Mouse (Mus musculus): ENCODE measurements at regions not wholly inside any gene's neighbourhood (a gene's known extent, or its start where the extent isn't known, plus 50 kb on each side); places are given as distances from the start of the nearest gene placed in this dataset.
A peak's percentile ranks its signal among the peaks of the same experiment; 100 is the strongest.

DNA sequence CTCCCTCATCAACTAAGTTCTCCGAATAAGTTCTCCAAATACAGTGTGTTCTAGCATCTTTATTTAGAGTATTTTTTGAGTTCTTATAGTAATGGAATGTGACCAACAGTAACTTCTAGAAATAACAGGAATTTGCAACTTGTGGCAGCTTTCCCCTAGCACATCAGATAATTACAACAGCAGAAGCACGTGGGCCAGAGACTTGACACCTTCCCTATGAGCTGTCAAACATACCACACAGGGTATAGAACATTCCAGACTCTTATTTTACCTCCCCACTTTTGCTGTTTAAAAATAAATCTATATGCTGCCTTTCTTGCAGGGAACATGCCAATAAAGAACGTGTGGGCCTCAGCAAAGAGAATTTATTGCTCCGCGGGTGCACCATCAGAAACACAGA is 77.4 kb upstream of the Commd8 start:
- intact Hi-C loops (cut with DNase I), result no loop called here

GRCm38 (mm10) chr5:72244134-72244533 is 76.1 kb upstream of the Commd8 start:
- DNase-seq, result peak; percentile 67 to 68
- intact Hi-C loops (cut with DNase I), result no loop called here

More for the DNA sequence above, 77.4 kb upstream of the Commd8 start:
- DNase-seq, result no peak

- DNase-seq, result no peak
- intact Hi-C loops (cut with DNase I), result no loop called here
Measured at GRCm38 (mm10) chr5:72242981-72243380, 75.0 kb upstream of the Commd8 start.

DNA sequence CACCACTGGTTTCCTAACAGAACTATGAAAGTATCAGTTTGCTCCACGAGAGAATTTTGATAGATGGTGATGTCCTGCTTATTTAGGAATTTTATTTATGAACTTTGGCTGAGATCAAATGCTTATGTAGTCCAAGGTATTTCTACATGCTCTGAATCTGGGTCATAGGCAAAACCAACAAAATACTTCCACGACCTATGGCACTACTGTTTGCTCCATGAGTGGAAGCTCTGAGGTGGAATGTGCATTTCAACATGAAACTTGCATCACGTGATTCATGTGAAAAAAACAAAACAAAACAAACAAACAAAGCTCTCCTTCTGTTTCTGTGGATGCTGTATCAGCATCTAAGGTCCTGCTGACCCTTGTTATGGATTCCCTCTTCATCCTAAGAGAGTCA is 73.5 kb upstream of the Commd8 start:
- DNase-seq, result no peak
- intact Hi-C loops (cut with DNase I), result no loop called here

DNA sequence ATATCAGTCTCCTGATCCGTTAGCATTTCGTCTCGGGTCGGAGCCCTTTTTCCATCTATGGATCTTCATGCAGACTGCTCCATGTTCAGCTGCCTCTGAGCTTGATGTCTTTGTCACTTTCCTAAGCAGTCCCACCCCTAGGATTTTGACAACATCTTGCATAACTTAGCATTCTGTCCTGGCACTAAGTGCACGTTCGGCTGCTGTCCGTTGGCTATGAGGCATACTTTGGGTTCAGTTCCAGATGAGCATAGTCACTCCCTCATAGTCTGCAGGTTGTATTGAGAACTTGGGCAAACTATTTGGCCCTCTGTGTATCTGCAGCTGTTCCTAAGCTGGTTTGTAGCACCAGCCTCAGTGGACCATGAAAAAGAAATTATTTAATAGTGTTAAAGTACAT is 72.3 kb upstream of the Commd8 start:
- no peak for DNase-seq
- intact Hi-C loops (cut with DNase I), result no loop called here

GRCm38 (mm10) chr5:72227002-72227401 is 59.0 kb upstream of the Commd8 start:
- intact Hi-C loops (cut with DNase I), result no loop called here

DNA sequence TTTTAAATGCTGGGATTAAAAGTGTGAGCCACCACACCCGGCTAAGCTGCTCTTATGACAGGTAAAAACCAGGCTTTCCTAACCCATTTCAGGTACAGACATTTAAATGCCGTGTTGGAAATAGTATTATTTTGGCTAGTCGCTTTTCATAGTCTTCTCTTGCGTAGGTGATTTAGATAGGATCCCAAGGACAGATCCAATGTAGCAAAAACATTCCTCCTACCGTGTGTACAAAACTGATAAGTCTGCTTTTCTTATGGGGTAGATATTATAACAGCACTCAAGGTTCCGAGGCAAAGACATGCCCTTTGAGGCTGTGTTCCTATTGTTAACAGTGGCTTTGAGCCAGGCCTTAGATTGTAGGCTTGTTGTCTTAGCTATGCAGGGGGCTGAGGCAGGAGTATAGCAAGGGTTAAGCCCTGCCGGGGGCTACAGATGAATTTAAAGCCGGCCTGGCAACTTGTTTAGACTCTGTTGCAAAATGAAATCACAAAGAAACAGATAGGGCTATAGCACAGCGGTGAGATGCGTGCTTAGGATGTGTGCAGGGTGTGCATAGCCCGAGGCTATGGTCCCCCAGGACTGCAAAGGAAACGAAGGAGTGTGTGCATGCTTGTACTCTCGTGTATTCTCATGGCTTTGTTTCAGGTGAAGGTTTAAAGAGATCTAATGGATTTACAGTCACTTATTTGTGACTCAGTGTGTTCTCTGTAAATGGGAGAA is 57.7 kb upstream of the Commd8 start:
- DNase-seq, result no peak
- intact Hi-C loops (cut with DNase I), result no loop called here

More at GRCm38 (mm10) chr5:72227002-72227401, 59.0 kb upstream of the Commd8 start:
- no peak for DNase-seq

DNA sequence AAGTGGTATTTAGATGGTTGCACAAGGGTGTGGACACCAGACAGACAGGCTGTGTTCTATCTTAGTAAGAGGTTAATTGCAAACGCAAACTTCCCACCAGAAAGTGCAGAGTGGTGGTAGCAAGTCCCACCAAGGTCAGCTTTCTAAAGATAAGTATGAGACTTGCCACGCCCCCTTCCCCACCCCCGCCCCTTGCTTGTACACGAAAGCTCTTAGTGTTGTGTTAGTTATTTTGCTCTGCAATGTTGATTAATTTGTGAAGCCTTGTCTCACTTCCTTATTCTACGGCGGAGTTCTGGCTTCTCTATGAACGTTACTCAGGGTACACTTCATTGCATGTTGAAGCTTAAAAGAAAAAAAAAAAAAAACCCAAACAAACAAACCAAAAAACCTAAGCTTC is 57.1 kb upstream of the Commd8 start:
- intact Hi-C loops (cut with DNase I), result no loop called here
- no peak for DNase-seq

- intact Hi-C loops (cut with DNase I), result no loop called here
- no peak for DNase-seq
Measured at GRCm38 (mm10) chr5:72224551-72224966, 56.6 kb upstream of the Commd8 start.

DNA sequence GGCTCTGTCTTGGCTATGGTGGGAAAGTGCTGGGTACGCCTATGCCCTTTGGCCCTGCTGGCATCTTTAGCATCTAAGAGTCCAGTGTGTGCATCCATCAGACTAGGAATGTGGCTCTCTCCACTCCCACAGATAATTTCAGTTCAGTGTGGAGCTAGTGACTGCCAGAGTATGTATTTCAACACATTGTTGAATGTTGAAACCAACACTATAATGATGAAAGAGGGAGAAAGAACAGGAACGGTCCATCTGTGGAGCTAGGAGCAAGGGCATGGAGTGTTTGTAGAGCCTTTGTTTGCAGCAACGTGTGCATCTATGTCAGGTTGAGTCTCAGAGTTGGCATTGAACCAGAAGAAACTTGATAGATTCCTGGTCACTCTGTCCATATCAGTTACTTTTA is 54.9 kb upstream of the Commd8 start:
- intact Hi-C loops (cut with DNase I), result no loop called here
- no peak for DNase-seq

GRCm38 (mm10) chr5:72219697-72220096 is 51.7 kb upstream of the Commd8 start:
- peak; percentile 21 to 33 for DNase-seq
- intact Hi-C loops (cut with DNase I), result no loop called here

GRCm38 (mm10) chr5:72219248-72219647 is 51.3 kb upstream of the Commd8 start:
- DNase-seq, result no peak
- intact Hi-C loops (cut with DNase I), result no loop called here
